Mouse (Mus musculus) midbrain, embryonic 12.5 days (tissue): ENCODE measurements around the gene Gab2. TPM values are rescaled to one million over a fixed set of nuclear protein-coding genes. Genes with fewer than 3 reads are reported as not detected.

Experiments
- ATAC-seq: fragments of 200-750 bp; cut with Nextera tagmentation; 2 replicates; pipeline ENCODE4 v1.8.0; 2017; ENCODE audit warnings: low read depth, moderate TSS enrichment, moderate library complexity; ENCODE audit not compliant: low FRiP score
- H3K27ac ChIP-seq: fragments of 300-500 bp; sonication (generic); replicated peaks from 2 replicates; pipeline ENCODE4 v1.5.1; 2016; ENCODE audit warnings: mild to moderate bottlenecking
- H3K27me3 ChIP-seq: fragments of 300-500 bp; sonication (generic); 2 replicates; pipeline ENCODE4 v1.6.1; 2016; ENCODE audit warnings: mild to moderate bottlenecking
- H3K36me3 ChIP-seq: fragments of 300-500 bp; sonication (generic); 2 replicates; pipeline ENCODE4 v1.6.1; 2016
- H3K4me1 ChIP-seq: fragments of 300-500 bp; sonication (generic); 2 replicates; pipeline ENCODE4 v1.6.1; 2016
- H3K4me2 ChIP-seq: fragments of 300-500 bp; sonication (generic); replicated peaks from 2 replicates; pipeline ENCODE4 v1.6.1; 2016; ENCODE audit warnings: mild to moderate bottlenecking, moderate library complexity
- H3K4me3 ChIP-seq: fragments of 300-500 bp; sonication (generic); 2 replicates; pipeline ENCODE4 v1.5.1; 2016; ENCODE audit warnings: mild to moderate bottlenecking
- H3K9ac ChIP-seq: fragments of 300-500 bp; sonication (generic); replicated peaks from 2 replicates; pipeline ENCODE4 v1.6.1; 2016; ENCODE audit warnings: mild to moderate bottlenecking, moderate library complexity
- H3K9me3 ChIP-seq: fragments of 300-500 bp; sonication (generic); 2 replicates; pipeline ENCODE4 v1.6.1; 2016; ENCODE audit warnings: mild to moderate bottlenecking
- WGBS: fragments of 180-500 bp; shearing (Covaris S2); methylation state at CpG from one replicate; pipeline ENCODE4 v1.1.7; 2016; 5-methylcytosine and 5-hydroxymethylcytosine counted together
- polyA plus RNA-seq: library from polyadenylated mRNA; unstranded; fragments of >200 nt; fragmentation: Nextera tagmentation; extraction: Ambion mirVana; gene quantifications from 2 replicates; pipeline ENCODE4 v1.2.1, GENCODE M21; 2016

The Gab2 gene
- polyA plus RNA-seq, 1 experiment from 2014 or later: 15.7 TPM

DNA sequence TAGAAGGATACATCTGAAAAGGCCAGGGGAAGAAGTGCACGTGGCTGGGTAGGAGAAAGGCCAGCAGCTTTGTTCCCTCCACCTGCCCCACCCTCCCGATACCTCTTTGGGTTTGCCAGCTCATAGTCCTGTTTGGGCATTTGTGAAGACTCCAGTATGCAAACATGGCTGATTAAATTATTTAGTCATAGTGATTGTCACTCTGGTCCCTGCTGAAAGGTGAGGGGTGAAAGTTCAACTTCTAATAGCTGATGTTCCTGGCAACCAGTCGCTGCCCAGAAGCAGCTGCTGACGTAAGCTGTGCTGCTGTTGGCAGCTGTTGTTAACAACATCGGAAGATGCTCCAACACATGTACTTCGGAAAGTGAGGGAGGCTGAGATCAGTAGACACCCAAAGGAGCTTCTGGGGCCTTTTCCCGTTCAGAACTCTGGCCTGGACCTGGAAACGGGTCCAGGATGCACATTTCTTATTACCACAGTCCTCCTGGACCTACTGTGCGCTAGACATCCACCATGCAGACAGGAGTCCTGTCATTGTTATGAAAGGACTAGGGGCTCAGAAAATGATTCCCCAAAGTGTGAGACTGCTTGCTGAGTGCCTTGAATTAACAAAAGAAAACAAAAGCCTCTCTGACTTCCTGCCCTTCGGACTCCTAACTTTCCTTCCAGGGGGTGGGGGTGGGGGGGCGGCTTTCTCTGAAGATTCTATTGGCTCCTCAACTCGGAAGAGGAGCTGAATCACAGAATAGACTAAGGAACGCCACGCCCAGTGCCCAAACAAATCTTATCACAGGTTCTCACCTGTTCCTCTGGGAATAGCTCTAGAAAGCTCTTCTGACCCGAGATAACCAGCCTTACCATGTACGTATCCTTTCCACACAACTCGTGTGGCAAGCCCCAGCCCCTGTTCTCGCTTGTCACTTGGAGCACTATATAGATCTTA, 259.8 kb downstream of the Gab2 start:
- peaks cover 7% of the 10 kb centered on the region for H3K9me3 ChIP-seq
- H3K27ac ChIP-seq: no peak overlapping the region
- no peaks in the 10 kb centered on the region for H3K27me3 ChIP-seq
- H3K36me3 ChIP-seq: no peaks in the 10 kb centered on the region
- no peak overlapping the region for H3K4me3 ChIP-seq
- no peak for ATAC-seq
- H3K9ac ChIP-seq: no peak overlapping the region
- 65% methylated on average over 18 of the region's 18 CpGs for WGBS
- H3K4me2 ChIP-seq: no peak overlapping the region
- H3K4me1 ChIP-seq: no peaks in the 10 kb centered on the region

DNA sequence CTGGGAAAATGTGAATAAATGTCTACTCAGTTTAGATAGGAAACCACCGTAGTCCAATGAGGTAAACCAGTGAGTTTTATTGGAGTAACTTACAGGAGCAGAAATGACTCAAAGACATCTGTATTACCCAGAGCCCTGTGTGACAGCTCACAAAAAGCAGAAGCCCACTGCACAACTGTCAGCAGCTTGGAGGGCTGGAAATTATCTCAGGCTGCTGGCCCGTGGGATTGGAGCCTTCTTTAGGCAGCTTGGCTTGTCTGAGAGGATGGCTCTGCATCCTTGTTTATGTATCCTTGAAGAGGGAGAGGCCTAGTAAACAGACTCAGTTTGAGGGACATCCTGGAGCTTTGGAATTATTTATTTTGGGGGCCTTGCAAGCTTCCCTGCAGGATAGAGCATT, 261.6 kb downstream of the Gab2 start:
- Histone ChIP-seq H3K4me3 (no peak overlapping the region), H3K4me2 (no peak overlapping the region), H3K27ac (no peak overlapping the region), H3K9ac (no peak overlapping the region), H3K9me3 (peaks cover 7% of the 10 kb centered on the region), H3K4me1 (peaks cover 4% of the 10 kb centered on the region; the same call in 1 of the 2 replicates), H3K36me3 (0 out of 2 replicates have a peak, but pooled peaks cover 4% of the 10 kb centered on the region), H3K27me3 (no peaks in the 10 kb centered on the region)
- 89% methylated on average over 2 of the region's 2 CpGs for WGBS
- no peak for ATAC-seq

DNA sequence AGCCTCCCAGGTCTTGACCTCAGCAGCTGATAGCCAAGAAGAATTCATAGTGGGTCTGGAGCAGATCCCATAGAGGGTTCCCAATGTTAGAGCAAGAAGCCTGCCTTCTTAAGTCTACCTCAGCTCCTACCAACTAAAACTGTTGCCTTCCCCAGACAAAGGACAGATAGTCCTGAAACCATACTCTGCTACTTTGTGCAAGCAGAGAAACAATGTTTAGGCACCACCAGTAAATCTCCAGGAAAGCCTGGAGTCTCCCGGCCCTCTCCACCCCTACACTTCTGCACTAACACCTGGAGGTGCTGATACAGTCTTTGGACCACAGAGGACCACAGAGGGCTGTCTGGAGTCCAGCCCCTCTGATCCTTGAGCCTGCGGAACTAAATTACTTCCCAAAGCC, 263.3 kb downstream of the Gab2 start:
- WGBS: 86% methylated on average over 2 of the region's 2 CpGs
- no peaks in the 10 kb centered on the region for H3K27me3 ChIP-seq
- peaks cover 4% of the 10 kb centered on the region; the same call in 1 of the 2 replicates for H3K4me1 ChIP-seq
- no peak overlapping the region for H3K4me3 ChIP-seq
- H3K27ac ChIP-seq: no peak overlapping the region
- ATAC-seq: no peak
- H3K4me2 ChIP-seq: no peak overlapping the region
- 0 out of 2 replicates have a peak, but pooled peaks cover 8% of the 10 kb centered on the region for H3K36me3 ChIP-seq
- peaks cover 7% of the 10 kb centered on the region for H3K9me3 ChIP-seq
- no peak overlapping the region for H3K9ac ChIP-seq

DNA sequence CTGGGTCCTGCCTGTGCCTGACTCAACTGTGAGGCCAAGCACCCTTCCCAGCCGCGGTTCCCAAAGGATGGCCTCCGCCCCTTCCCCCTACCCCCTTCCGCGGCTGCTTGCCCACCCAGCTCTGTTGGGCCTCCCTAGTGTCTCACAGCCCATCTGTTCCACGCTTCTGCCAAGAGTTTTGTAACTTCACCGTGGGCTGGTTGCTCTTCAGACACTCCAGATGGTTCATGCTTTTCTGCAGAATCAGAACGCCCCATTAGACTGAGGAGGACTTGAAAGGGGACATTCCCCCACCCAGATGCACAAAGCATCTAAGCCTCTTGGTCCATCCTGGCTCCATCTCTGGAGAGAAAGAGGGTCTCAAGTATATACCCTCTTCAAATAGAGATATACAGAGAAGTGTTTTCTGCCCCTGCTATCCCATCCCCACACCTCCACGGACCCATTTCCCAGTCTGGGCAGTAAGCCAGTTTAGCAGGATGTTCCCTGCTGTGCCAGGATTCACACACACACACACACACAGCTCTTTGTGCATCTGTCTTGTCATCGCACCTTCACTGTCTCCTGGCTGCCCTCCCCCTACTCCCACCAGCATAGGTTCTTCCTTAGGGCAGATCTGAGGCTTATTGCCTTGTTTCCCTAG, 264.0 kb downstream of the Gab2 start:
- no peaks in the 10 kb centered on the region for H3K27me3 ChIP-seq
- ATAC-seq: no peak
- peaks cover 1% of the 10 kb centered on the region for H3K9me3 ChIP-seq
- no peak overlapping the region for H3K4me3 ChIP-seq
- WGBS: 69% methylated on average over 10 of the region's 10 CpGs
- no peak overlapping the region for H3K27ac ChIP-seq
- H3K4me2 ChIP-seq: no peak overlapping the region
- H3K4me1 ChIP-seq: peaks cover 4% of the 10 kb centered on the region; the same call in 1 of the 2 replicates
- 0 out of 2 replicates have a peak, but pooled peaks cover 8% of the 10 kb centered on the region for H3K36me3 ChIP-seq
- no peak overlapping the region for H3K9ac ChIP-seq

DNA sequence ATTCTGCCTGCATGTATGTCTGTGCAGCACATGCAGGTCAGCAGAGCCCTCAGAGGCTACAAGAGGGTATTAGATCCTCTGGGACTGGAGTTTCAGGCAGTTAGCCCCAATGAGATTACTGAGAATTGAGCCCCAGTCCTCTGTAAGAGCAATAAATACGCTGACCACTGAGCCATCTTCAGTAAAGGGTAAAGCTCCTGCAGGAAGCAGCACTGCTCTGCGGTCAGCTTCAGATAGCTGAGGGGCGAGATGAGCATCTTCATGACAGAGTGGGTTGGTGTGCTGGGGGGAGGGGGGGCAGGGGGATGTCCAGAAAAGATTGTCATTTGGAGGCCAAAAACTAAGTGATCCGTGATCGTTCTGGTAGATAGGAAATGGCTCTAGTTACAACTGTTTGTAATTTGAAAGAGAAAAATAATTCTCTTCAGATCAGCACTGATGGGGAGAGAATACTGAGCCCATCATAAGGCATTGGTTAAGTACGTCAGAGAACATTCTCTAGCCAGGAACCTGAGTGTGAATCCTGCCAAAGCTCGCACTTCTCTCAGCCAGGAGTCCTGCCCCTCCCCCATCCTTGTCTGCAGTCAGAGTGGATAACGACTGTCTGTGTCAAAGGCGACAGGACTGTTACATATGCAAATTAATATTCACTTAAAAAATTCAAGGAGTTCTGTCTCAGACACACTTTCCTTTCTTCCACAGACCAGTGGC, 264.9 kb downstream of the Gab2 start:
- Histone ChIP-seq H3K27ac (no peak overlapping the region), H3K4me1 (peaks cover 9% of the 10 kb centered on the region; the same call in 1 of the 2 replicates), H3K9ac (no peak overlapping the region), H3K9me3 (no peaks in the 10 kb centered on the region), H3K4me2 (no peak overlapping the region), H3K36me3 (0 out of 2 replicates have a peak, but pooled peaks cover 8% of the 10 kb centered on the region), H3K27me3 (no peaks in the 10 kb centered on the region), H3K4me3 (no peak overlapping the region)
- WGBS: 77% methylated on average over 9 of the region's 9 CpGs
- no peak for ATAC-seq

DNA sequence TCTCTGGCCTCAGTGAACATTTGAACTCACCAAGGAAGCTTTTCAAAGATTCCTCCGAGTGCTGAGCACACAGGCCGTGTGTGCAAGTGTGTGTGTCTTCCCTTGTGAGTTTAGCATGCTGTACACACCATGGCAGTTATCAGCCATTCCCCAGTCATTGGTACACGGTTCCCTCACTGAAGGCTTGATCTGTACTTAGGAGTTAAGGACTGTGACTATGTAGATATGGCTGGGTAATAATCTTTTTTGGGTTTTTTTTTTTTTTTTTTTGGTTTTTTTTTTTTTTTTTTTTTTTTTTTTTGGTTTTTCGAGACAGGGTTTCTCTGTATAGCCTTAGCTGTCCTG, 265.4 kb downstream of the Gab2 start:
- 0 out of 2 replicates have a peak, but pooled peaks cover 8% of the 10 kb centered on the region for H3K36me3 ChIP-seq
- H3K9ac ChIP-seq: no peak overlapping the region
- no peak for ATAC-seq
- H3K4me1 ChIP-seq: peaks cover 10% of the 10 kb centered on the region; the same call in 1 of the 2 replicates
- no peaks in the 10 kb centered on the region for H3K9me3 ChIP-seq
- no peak overlapping the region for H3K4me3 ChIP-seq
- 80% methylated on average over 4 of the region's 4 CpGs for WGBS
- no peak overlapping the region for H3K27ac ChIP-seq
- no peak overlapping the region for H3K4me2 ChIP-seq
- no peaks in the 10 kb centered on the region for H3K27me3 ChIP-seq

DNA sequence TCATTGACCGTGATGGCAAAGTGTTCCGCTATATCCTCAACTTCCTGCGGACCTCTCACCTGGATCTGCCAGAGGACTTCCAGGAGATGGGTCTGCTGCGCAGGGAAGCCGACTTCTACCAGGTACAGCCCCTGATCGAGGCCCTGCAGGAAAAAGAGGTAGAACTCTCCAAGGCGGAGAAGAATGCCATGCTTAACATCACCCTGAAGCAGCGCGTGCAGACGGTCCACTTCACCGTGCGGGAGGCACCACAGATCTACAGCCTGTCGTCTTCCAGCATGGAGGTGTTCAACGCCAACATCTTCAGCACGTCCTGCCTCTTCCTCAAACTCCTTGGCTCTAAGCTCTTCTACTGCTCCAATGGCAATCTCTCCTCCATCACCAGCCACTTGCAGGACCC, 266.1 kb downstream of the Gab2 start:
- H3K4me3 ChIP-seq: no peak overlapping the region
- H3K9ac ChIP-seq: no peak overlapping the region
- no peak for ATAC-seq
- no peak overlapping the region for H3K27ac ChIP-seq
- no peak overlapping the region for H3K4me2 ChIP-seq
- no peaks in the 10 kb centered on the region for H3K9me3 ChIP-seq
- peaks cover 10% of the 10 kb centered on the region; the same call in 1 of the 2 replicates for H3K4me1 ChIP-seq
- H3K36me3 ChIP-seq: 0 out of 2 replicates have a peak, but pooled peaks cover 8% of the 10 kb centered on the region
- WGBS: 97% methylated on average over 15 of the region's 15 CpGs
- no peaks in the 10 kb centered on the region for H3K27me3 ChIP-seq

DNA sequence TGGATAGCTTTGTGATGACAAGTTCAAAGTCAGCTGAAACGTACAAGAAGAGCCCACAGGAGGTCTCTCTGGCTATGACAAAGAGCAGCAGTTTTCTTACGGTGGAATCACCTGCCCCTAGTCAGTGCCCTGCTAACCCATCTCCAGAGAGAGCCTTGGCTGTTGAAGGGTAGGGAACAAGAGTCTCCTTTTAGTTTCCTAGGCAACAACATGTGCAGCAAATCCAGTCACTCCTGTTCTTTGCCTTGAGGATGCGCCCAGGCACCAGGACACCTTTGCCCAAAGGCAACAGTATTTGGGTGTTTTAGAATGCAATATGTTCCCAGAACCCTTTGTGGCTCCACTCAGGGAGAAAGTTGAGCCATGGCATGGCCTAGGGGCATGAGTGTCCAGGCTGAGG, 266.9 kb downstream of the Gab2 start:
- Histone ChIP-seq H3K27me3 (no peaks in the 10 kb centered on the region), H3K27ac (no peak overlapping the region), H3K36me3 (0 out of 2 replicates have a peak, but pooled peaks cover 8% of the 10 kb centered on the region), H3K9me3 (no peaks in the 10 kb centered on the region), H3K4me3 (no peak overlapping the region), H3K9ac (no peak overlapping the region), H3K4me2 (no peak overlapping the region), H3K4me1 (peaks cover 10% of the 10 kb centered on the region; the same call in 1 of the 2 replicates)
- 87% methylated on average over 3 of the region's 3 CpGs for WGBS
- no peak for ATAC-seq

DNA sequence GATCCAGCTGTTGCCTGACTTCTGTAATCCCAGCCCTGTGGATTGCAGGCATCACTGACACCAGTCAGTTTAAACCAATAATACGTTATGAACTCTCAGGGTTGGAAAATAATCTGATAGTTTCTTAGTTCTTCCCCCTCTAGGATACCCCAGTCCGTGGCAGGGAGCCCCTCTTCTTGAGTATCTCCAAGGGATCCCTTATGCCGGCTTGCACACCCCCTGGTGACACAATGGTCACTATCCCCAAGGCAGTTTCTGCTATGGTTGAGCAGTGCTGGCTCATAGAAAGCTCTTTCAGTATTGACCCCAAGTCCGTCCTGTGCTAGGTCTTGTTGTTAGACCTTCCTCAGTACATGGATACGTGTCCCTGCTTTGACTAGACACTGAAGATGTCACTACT, 267.4 kb downstream of the Gab2 start:
- WGBS: 83% methylated on average over 5 of the region's 5 CpGs
- no peak for ATAC-seq
- H3K4me2 ChIP-seq: no peak overlapping the region
- H3K9me3 ChIP-seq: no peaks in the 10 kb centered on the region
- H3K27me3 ChIP-seq: no peaks in the 10 kb centered on the region
- H3K36me3 ChIP-seq: 0 out of 2 replicates have a peak, but pooled peaks cover 8% of the 10 kb centered on the region
- no peak overlapping the region for H3K27ac ChIP-seq
- no peak overlapping the region for H3K9ac ChIP-seq
- H3K4me3 ChIP-seq: no peak overlapping the region
- H3K4me1 ChIP-seq: peaks cover 10% of the 10 kb centered on the region; the same call in 1 of the 2 replicates

DNA sequence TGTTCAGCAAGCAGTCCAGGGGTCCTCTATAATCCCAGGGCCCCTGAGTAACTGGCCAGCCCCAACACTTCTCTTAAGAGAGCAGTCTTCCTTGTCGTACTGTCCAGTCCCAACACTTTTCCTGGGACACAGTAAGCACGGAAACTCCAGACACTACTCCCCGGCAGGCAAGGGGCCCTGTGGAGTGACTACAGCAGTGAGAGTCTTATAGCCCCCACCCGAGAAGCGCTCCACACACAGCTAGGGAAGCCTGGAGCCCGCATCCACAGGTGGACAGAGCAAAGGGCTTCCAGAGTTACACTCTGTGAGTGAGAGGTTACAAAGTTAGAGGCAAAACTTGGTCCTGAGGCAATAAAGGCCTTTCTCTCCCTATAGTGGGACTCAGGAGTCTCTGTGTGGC, 268.1 kb downstream of the Gab2 start:
- no peaks in the 10 kb centered on the region for H3K27me3 ChIP-seq
- no peak overlapping the region for H3K4me2 ChIP-seq
- H3K27ac ChIP-seq: no peak overlapping the region
- WGBS: 85% methylated on average over 6 of the region's 6 CpGs
- no peaks in the 10 kb centered on the region for H3K9me3 ChIP-seq
- 0 out of 2 replicates have a peak, but pooled peaks cover 8% of the 10 kb centered on the region for H3K36me3 ChIP-seq
- ATAC-seq: no peak
- H3K9ac ChIP-seq: no peak overlapping the region
- no peak overlapping the region for H3K4me3 ChIP-seq
- peaks cover 10% of the 10 kb centered on the region; the same call in 1 of the 2 replicates for H3K4me1 ChIP-seq

DNA sequence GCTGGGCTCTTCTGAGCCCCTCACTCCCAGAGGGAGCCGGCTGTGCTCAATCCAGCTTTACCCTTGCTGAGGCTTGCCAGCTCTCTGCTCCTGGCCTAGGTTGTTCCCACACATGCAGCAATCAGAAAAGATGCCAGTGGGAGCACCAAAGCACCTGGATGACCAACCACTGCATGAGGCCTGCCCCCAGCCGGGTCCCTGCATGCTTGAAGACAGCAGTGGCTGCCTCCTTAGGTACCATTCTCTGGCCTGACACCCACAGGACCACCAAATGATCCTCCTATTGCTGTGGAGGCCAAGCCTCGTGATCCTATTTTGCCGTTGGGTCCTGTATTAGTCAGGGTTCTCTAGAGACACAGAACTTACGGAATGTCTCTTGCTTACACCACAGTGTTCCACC, 269.5 kb downstream of the Gab2 start:
- H3K9me3 ChIP-seq: no peaks in the 10 kb centered on the region
- no peak overlapping the region for H3K4me2 ChIP-seq
- no peak overlapping the region for H3K9ac ChIP-seq
- H3K4me3 ChIP-seq: no peak overlapping the region
- no peak for ATAC-seq
- peak overlapping the region; percentile 35; the same call in 1 of the 2 replicates for H3K27ac ChIP-seq
- peaks cover 13% of the 10 kb centered on the region; the same call in 1 of the 2 replicates for H3K4me1 ChIP-seq
- 0 out of 2 replicates have a peak, but pooled peaks cover 3% of the 10 kb centered on the region for H3K27me3 ChIP-seq
- 0 out of 2 replicates have a peak, but pooled peaks cover 8% of the 10 kb centered on the region for H3K36me3 ChIP-seq
- WGBS: 81% methylated on average over 5 of the region's 5 CpGs
